Mouse (Mus musculus) lung, adult 2 months (tissue): Measurements from ENCODE around the gene Actr8.

Experiments
- CTCF ChIP-seq: fragments of 200-500 bp; IDR thresholded peaks from 2 replicates; pipeline ENCODE4 v1.5.1; 2011; ENCODE audit warnings: mild to moderate bottlenecking, low read length, control low read depth; ENCODE audit not compliant: insufficient read depth
- POLR2A ChIP-seq: fragments of 200-500 bp; IDR thresholded peaks from 2 replicates; pipeline ENCODE4 v1.6.1; 2011; ENCODE audit warnings: low read depth, mild to moderate bottlenecking, control low read depth, low read length, borderline replicate concordance; ENCODE audit errors: extremely low read depth

DNA sequence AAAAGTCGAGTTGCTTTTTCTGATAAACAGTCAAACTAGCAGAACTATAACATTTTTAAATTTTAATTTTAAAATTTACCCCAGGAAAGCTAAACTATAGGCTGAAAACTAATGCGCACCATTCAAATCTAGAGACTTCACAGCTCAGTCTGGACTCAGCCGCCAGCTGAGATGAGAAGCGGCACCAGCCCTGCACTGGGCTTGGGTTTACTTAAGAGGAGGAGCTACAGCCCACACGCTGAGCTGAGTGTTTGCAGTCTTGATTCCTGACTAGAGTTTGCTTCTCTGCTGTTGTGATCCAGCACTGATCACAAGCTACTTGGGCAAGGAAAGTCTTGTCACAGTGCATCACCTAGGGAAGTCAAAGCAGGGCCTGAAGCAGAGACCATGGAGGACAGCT lies 6.1 kb upstream of the Actr8 start:
- TF ChIP-seq CTCF, result no peak
- no peak for TF ChIP-seq POLR2A
